34 mouse cellular contexts compared by ENCODE assay signal in the genomic region with DNA sequence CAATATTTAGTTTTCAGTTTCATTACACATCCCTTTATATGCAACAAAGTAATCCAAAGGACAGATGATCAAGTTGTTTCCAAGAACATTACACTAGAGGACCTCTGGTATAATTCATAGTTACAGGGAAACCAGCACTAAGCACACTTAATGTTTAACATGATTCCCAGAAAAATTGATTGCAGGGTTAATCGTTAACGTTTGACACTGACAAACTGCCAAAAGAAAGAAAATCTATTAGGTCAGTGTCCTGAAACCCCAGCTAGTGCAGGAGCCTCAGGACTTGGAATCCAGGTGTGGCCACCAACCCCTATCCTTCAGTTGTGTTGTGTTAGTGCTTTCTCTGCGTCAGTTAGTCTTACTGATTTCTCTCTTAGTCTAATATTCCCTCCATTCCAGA. TPM values are rescaled to one million over a fixed set of nuclear protein-coding genes. Genes with fewer than 3 reads are reported as not detected.
DNase-seq lines count a peak whose midpoint lies in the region; ATAC-seq and TF ChIP-seq lines count a peak whose summit lies in the region.
"Had no signal": no experiment of that assay in that cellular context is flagged by ENCODE, and none has a peak within 500 bp of the region (broad histone marks: within the 10 kb centered on the region; RNA-seq: fewer than 3 reads in every experiment).

No protein-coding gene starts in this region.

- no peak for ATAC-seq in liver, embryonic 14.5 days (ENCODE audit: insufficient read depth)
- ATAC-seq in forebrain, embryonic 15.5 days (replicated peaks): no peak
- ATAC-seq: hindbrain, postnatal 0 days; midbrain, embryonic 13.5 days had no signal

- WGBS in spleen, adult 2 months: 86% methylated on average over 3 of the region's 3 CpGs
- 81% methylated on average over 3 of the region's 3 CpGs for WGBS in liver, embryonic 14.5 days (ENCODE audit: insufficient replicate concordance)
- WGBS in forebrain, embryonic 15.5 days: 92% methylated on average over 3 of the region's 3 CpGs

- no peak for TF ChIP-seq EP300 in liver, embryonic 14.5 days (IDR thresholded peaks at IDR 0.05; ENCODE audit: low read depth)

- H3K4me1 ChIP-seq in spleen, adult 2 months (ENCODE audit: control insufficient read depth, insufficient read depth, insufficient read length): no peaks in the 10 kb centered on the region
- H3K4me1 ChIP-seq in liver, embryonic 14.5 days (replicated peaks; ENCODE audit: control insufficient read depth in 2 of 2, insufficient read depth in 2 of 2, low read length in 1 of 2): peaks cover 4 to 10% of the 10 kb centered on the region in 2 experiments; a peak in 3 of 4 replicates
- peaks cover 4% of the 10 kb centered on the region; the same call in 1 of the 2 replicates for H3K4me1 ChIP-seq in forebrain, embryonic 15.5 days
- H3K4me1 ChIP-seq: embryonic facial prominence, embryonic 13.5 days; limb, embryonic 12.5 days had no signal

- TF ChIP-seq CTCF in spleen, adult 2 months (IDR thresholded peaks at IDR 0.05; ENCODE audit: extremely low read depth, insufficient read depth, insufficient read length, insufficient replicate concordance): no peak
- no peak for TF ChIP-seq CTCF in liver, embryonic 14.5 days (IDR thresholded peaks at IDR 0.05; ENCODE audit: low read depth)

- peak overlapping the region; percentile 4; the same call in 1 of the 2 replicates for H3K4me3 ChIP-seq in spleen, adult 2 months (ENCODE audit: extremely low read depth, insufficient read depth, insufficient read length)
- no peak overlapping the region for H3K4me3 ChIP-seq in liver, embryonic 14.5 days (ENCODE audit: insufficient read depth in 1 of 2, low read depth in 2 of 2, low read length in 2 of 2)
- no peak overlapping the region for H3K4me3 ChIP-seq in forebrain, embryonic 15.5 days
- H3K4me3 ChIP-seq: embryonic facial prominence, embryonic 13.5 days; erythroblast, embryonic 14.5 days; forebrain, embryonic 12.5 days; heart, embryonic 13.5 days; limb, embryonic 12.5 days; midbrain, embryonic 13.5 days had no signal

- TF ChIP-seq POLR2A in spleen, adult 2 months (IDR thresholded peaks at IDR 0.05; ENCODE audit: low read depth, low read length): no peak

- no peaks in the 10 kb centered on the region; the same call in 1 of the 2 replicates for H3K27me3 ChIP-seq in spleen, adult 2 months (ENCODE audit: control insufficient read depth, insufficient read depth, low read length)
- no peaks in the 10 kb centered on the region for H3K27me3 ChIP-seq in liver, embryonic 14.5 days (ENCODE audit: control insufficient read depth, insufficient read depth, low read length)
- no peaks in the 10 kb centered on the region for H3K27me3 ChIP-seq in forebrain, embryonic 15.5 days
- H3K27me3 ChIP-seq: heart, embryonic 13.5 days had no signal

- peak overlapping the region; percentile 16; the same call in 1 of the 2 replicates for H3K27ac ChIP-seq in spleen, adult 2 months (ENCODE audit: insufficient read depth, low read length)
- H3K27ac ChIP-seq in liver, embryonic 14.5 days: no peak overlapping the region
- no peak overlapping the region for H3K27ac ChIP-seq in forebrain, embryonic 15.5 days (replicated peaks)
- H3K27ac ChIP-seq: embryonic facial prominence, embryonic 13.5 days; forebrain, embryonic 12.5 days; heart, embryonic 13.5 days; hindbrain, postnatal 0 days; limb, embryonic 12.5 days; midbrain, embryonic 13.5 days had no signal

- H3K36me3 ChIP-seq in spleen, adult 2 months (ENCODE audit: control insufficient read depth, insufficient read depth, low read length): no peaks in the 10 kb centered on the region
- H3K36me3 ChIP-seq in liver, embryonic 14.5 days (replicated peaks; ENCODE audit: control insufficient read depth, insufficient read depth, low read depth): peaks cover 53% of the 10 kb centered on the region
- no peaks in the 10 kb centered on the region for H3K36me3 ChIP-seq in forebrain, embryonic 15.5 days
- H3K36me3 ChIP-seq: embryonic facial prominence, embryonic 13.5 days; forebrain, embryonic 12.5 days; limb, embryonic 12.5 days; midbrain, embryonic 13.5 days had no signal

- H3K4me2 ChIP-seq in liver, embryonic 14.5 days (ENCODE audit: low read depth): peak overlapping the region; percentile 7; the same call in 1 of the 2 replicates
- H3K4me2 ChIP-seq in forebrain, embryonic 15.5 days (replicated peaks): no peak overlapping the region
- H3K4me2 ChIP-seq: embryonic facial prominence, embryonic 13.5 days; forebrain, embryonic 12.5 days; heart, embryonic 13.5 days; limb, embryonic 12.5 days; midbrain, embryonic 13.5 days had no signal

- DNase-seq in spleen, adult 2 months (ENCODE audit: low read depth in 1 of 2, low spot score in 2 of 2): no peak
- DNase-seq in spleen, adult 18-20 months: no peak
- peak; percentile 93 for DNase-seq in kidney, adult 9 months
- DNase-seq in liver, embryonic 14.5 days (ENCODE audit: low read depth in 3 of 3, low spot score in 3 of 3): no peak
- peak; percentile 68 for DNase-seq in yolk sac, embryonic 10.5 days (ENCODE audit: low spot score)
- no peak for DNase-seq in adrenal gland, adult 18-20 months (ENCODE audit: low spot score in 2 of 2)
- DNase-seq in cerebellum, adult 11 months: no peak
- DNase-seq: adrenal gland, postnatal 10 days; cerebellum, adult 2 months; cerebellum, postnatal 36 days; embryo, embryonic 11 days; heart, postnatal 14 days; lung, adult 2 months; lung, postnatal 14 days; thymus, adult 2 months had no signal

- H3K9me3 ChIP-seq in liver, embryonic 14.5 days (ENCODE audit: control insufficient read depth, low read length): no peaks in the 10 kb centered on the region
- no peaks in the 10 kb centered on the region for H3K9me3 ChIP-seq in forebrain, embryonic 15.5 days
- H3K9me3 ChIP-seq: embryonic facial prominence, embryonic 13.5 days; forebrain, embryonic 12.5 days; heart, embryonic 13.5 days; limb, embryonic 12.5 days; midbrain, embryonic 13.5 days had no signal

- H3K9ac ChIP-seq in liver, embryonic 14.5 days (replicated peaks): no peak overlapping the region
- no peak overlapping the region for H3K9ac ChIP-seq in forebrain, embryonic 15.5 days (replicated peaks)
- H3K9ac ChIP-seq: embryonic facial prominence, embryonic 13.5 days; forebrain, embryonic 12.5 days; heart, embryonic 13.5 days; limb, embryonic 12.5 days; midbrain, embryonic 13.5 days had no signal

RNA-seq across cellular contexts. Expression of gene Slc40a1, which starts 5.6 kb away (rescaled TPM):
- 37.9 and 62.6 TPM in 2 replicates for polyA plus RNA-seq in spleen, adult 2 months (2012; rRNA removed)
- 37.3 and 43.8 TPM in 2 replicates for polyA plus RNA-seq in liver, embryonic 14.5 days (2012; rRNA removed)
- 121 and 124 TPM in 2 replicates for polyA plus RNA-seq in liver, embryonic 14.5 days (2014; fragmentation: Nextera tagmentation; extraction: Ambion mirVana)
- polyA plus RNA-seq in forebrain, embryonic 15.5 days (2015; fragmentation: Nextera tagmentation; extraction: Ambion mirVana): 25.2 and 26.4 TPM in 2 replicates
- total RNA-seq in adrenal gland, adult 18-20 months (2021): 10 to 100 TPM in 1 of 2 experiments, 1 to 10 TPM in 1; 6.9 to 11.1 TPM

RNA-seq across cellular contexts. Expression of gene Gm5269, which starts 30.6 kb away (rescaled TPM):
- polyA plus RNA-seq in spleen, adult 2 months (2012; rRNA removed): not detected in 2 replicates
- 0.25 TPM in 1 of 2 replicates, not detected in the other for polyA plus RNA-seq in liver, embryonic 14.5 days (2012; rRNA removed)
- not detected in 2 replicates for polyA plus RNA-seq in liver, embryonic 14.5 days (2014; fragmentation: Nextera tagmentation; extraction: Ambion mirVana)
- polyA plus RNA-seq in forebrain, embryonic 15.5 days (2015; fragmentation: Nextera tagmentation; extraction: Ambion mirVana): not detected in 2 replicates
- total RNA-seq in adrenal gland, adult 18-20 months (2021): not detected
- total RNA-seq: adrenal gland, postnatal 10 days; gastrocnemius, adult 8-10 months; granulocyte monocyte progenitor cell, adult 5-6 weeks; heart, postnatal 14 days; hindbrain, postnatal 0 days; left cerebral cortex, postnatal 14 days; megakaryocyte, adult 5-6 weeks; MEL had no signal
- polyA plus RNA-seq: C2C12; cerebellum, adult 2 months; embryonic facial prominence, embryonic 13.5 days; erythroblast, embryonic 14.5 days; forebrain, embryonic 12.5 days; frontal cortex, adult 2 months; heart, embryonic 13.5 days; hindbrain, embryonic 11.5 days; hindbrain, postnatal 0 days; limb, embryonic 12.5 days; lung, adult 2 months; midbrain, embryonic 13.5 days; neural tube, embryonic 11.5 days; stomach, embryonic 16.5 days; thymus, adult 2 months; urinary bladder, adult 2 months had no signal

Comparison
In these comparisons a context has a peak if more than half of its experiments do, and no peak if none do; other contexts are left out.
1. DNase-seq: peak in kidney, adult 9 months (single experiment) and yolk sac, embryonic 10.5 days (single experiment); none in spleen, adult 2 months (0 of 2), spleen, adult 18-20 months (0 of 2), liver, embryonic 14.5 days (0 of 3), adrenal gland, adult 18-20 months (0 of 2) and cerebellum, adult 11 months (single experiment).